Mouse (Mus musculus) lung, adult 2 months (tissue): Measurements from ENCODE around the gene Ttll3. TPM values are rescaled to one million over a fixed set of nuclear protein-coding genes. Genes with fewer than 3 reads are reported as not detected.
A peak's percentile ranks its signal among the peaks of the same experiment; 100 is the strongest.

Experiments used
- DNase-seq: peaks from one replicate; pipeline ENCODE4 v3.0.0; 2022
- H3K4me1 ChIP-seq: fragments of 200-500 bp; 2 replicates; pipeline ENCODE4 v1.6.1; 2011; ENCODE audit warnings: low read length; ENCODE audit not compliant: control insufficient read depth, insufficient read depth
- H3K4me3 ChIP-seq: fragments of 200-500 bp; replicated peaks from 2 replicates; pipeline ENCODE3; 2011; ENCODE audit warnings: low read depth, mild to moderate bottlenecking, control low read depth, low read length; ENCODE audit errors: extremely low read depth
- CTCF ChIP-seq: fragments of 200-500 bp; IDR thresholded peaks from 2 replicates; pipeline ENCODE4 v1.5.1; 2011; ENCODE audit warnings: mild to moderate bottlenecking, low read length, control low read depth; ENCODE audit not compliant: insufficient read depth
- POLR2A ChIP-seq: fragments of 200-500 bp; IDR thresholded peaks from 2 replicates; pipeline ENCODE4 v1.6.1; 2011; ENCODE audit warnings: low read depth, mild to moderate bottlenecking, control low read depth, low read length, borderline replicate concordance; ENCODE audit errors: extremely low read depth
- WGBS: fragments of 180-500 bp; shearing (Covaris S2); methylation state at CpG from one replicate; pipeline ENCODE4 v1.1.7; 2018; 5-methylcytosine and 5-hydroxymethylcytosine counted together
- polyA plus RNA-seq: library from polyadenylated mRNA; depleted of rRNA; stranded (reverse); fragments of >200 nt; gene quantifications from 2 replicates; pipeline ENCODE4 v1.2.3, GENCODE M21; 2012

Gene Ttll3
- polyA plus RNA-seq, 1 experiment, result 23.1 TPM

- H3K4me3 ChIP-seq, result no peak overlapping the region
These were observed 3.5 kb downstream of the Ttll3 start for GRCm38 (mm10) chr6:113392387-113393071.

GRCm38 (mm10) chr6:113393951-113394350, 4.9 kb downstream of the Ttll3 start:
- TF ChIP-seq CTCF, result no peak
- TF ChIP-seq POLR2A, result no peak
- no peak for DNase-seq
- Histone ChIP-seq H3K4me1 (no peaks in the 10 kb centered on the region), H3K4me3 (no peak overlapping the region)
- WGBS, result 74% methylated on average over 6 of the region's 6 CpGs

More at GRCm38 (mm10) chr6:113392387-113393071, 3.5 kb downstream of the Ttll3 start:
- DNase-seq, result peak; percentile 36
- no peaks in the 10 kb centered on the region for H3K4me1 ChIP-seq
- 7% methylated on average over 51 of the region's 51 CpGs for whole genome bisulfite sequencing
- TF ChIP-seq POLR2A, result peak; percentile 19; the same call in 1 of the 2 replicates
- TF ChIP-seq CTCF, result no peak

GRCm38 (mm10) chr6:113394811-113395210, 5.8 kb downstream of the Ttll3 start:
- no peak overlapping the region for H3K4me3 ChIP-seq
- 85% methylated on average over 11 of the region's 11 CpGs for WGBS
- no peak for DNase-seq
- no peaks in the 10 kb centered on the region for H3K4me1 ChIP-seq
- TF ChIP-seq POLR2A (no peak), CTCF (no peak)

GRCm38 (mm10) chr6:113395501-113395900, 6.4 kb downstream of the Ttll3 start:
- DNase-seq, result no peak
- H3K4me1 ChIP-seq, result no peaks in the 10 kb centered on the region
- 95% methylated on average over 6 of the region's 6 CpGs for WGBS
- no peak overlapping the region for H3K4me3 ChIP-seq
- no peak for TF ChIP-seq POLR2A
- TF ChIP-seq CTCF, result no peak

GRCm38 (mm10) chr6:113396270-113397030, 7.4 kb downstream of the Ttll3 start:
- 86% methylated on average over 10 of the region's 10 CpGs for WGBS

GRCm38 (mm10) chr6:113402094-113402493, 13.0 kb downstream of the Ttll3 start:
- Histone ChIP-seq H3K4me1 (no peaks in the 10 kb centered on the region), H3K4me3 (no peak overlapping the region)
- 83% methylated on average over 13 of the region's 13 CpGs for WGBS
- no peak for DNase-seq
- TF ChIP-seq CTCF, result no peak
- TF ChIP-seq POLR2A, result no peak

More at GRCm38 (mm10) chr6:113396270-113397030, 7.4 kb downstream of the Ttll3 start:
- Histone ChIP-seq H3K4me1 (no peaks in the 10 kb centered on the region), H3K4me3 (no peak overlapping the region)
- DNase-seq, result no peak
- TF ChIP-seq CTCF (no peak), POLR2A (no peak)

GRCm38 (mm10) chr6:113404649-113405448, 15.8 kb downstream of the Ttll3 start:
- Histone ChIP-seq H3K4me3 (no peak overlapping the region), H3K4me1 (no peaks in the 10 kb centered on the region)
- DNase-seq, result no peak
- TF ChIP-seq CTCF, result no peak
- TF ChIP-seq POLR2A, result no peak
- 80% methylated on average over 12 of the region's 12 CpGs for WGBS

GRCm38 (mm10) chr6:113405483-113405882, 16.4 kb downstream of the Ttll3 start:
- Histone ChIP-seq H3K4me3 (no peak overlapping the region), H3K4me1 (no peaks in the 10 kb centered on the region)
- DNase-seq, result no peak
- TF ChIP-seq POLR2A, result no peak
- no peak for TF ChIP-seq CTCF
- 86% methylated on average over 6 of the region's 6 CpGs for WGBS

- no peak for DNase-seq
- 79% methylated on average over 9 of the region's 9 CpGs for WGBS
- TF ChIP-seq CTCF (no peak), POLR2A (no peak)
- Histone ChIP-seq H3K4me3 (no peak overlapping the region), H3K4me1 (no peaks in the 10 kb centered on the region)
These were observed 17.6 kb downstream of the Ttll3 start for GRCm38 (mm10) chr6:113406683-113407082.
